Mouse (Mus musculus) heart, embryonic 14.5 days (tissue): ENCODE results near the gene Tal1. TPM values are rescaled to one million over a fixed set of nuclear protein-coding genes. Genes with fewer than 3 reads are reported as not detected.

Experiments
- ATAC-seq: fragments of 200-750 bp; cut with Nextera tagmentation; 2 replicates; pipeline ENCODE4 v1.8.0; 2017; ENCODE audit warnings: low read depth, moderate TSS enrichment; ENCODE audit not compliant: insufficient number of reproducible peaks, insufficient read depth, low FRiP score
- H3K27ac ChIP-seq, 2 experiments: fragments of 200-500 bp in 1 of 2; fragments of 300-500 bp in 1 of 2; sonication (generic) in 1 of 2; replicated peaks in 1 of 2; 2 replicates each; pipeline ENCODE4 v1.5.1; 2012 to 2014; ENCODE audit warnings: low read depth in 2 of 2, low read length in 2 of 2, control low read depth in 1 of 2, mild to moderate bottlenecking in 1 of 2, mixed read lengths in 1 of 2; ENCODE audit not compliant: control insufficient read depth in 1 of 2, insufficient read depth in 1 of 2
- H3K27me3 ChIP-seq: fragments of 300-500 bp; sonication (generic); 2 replicates; pipeline ENCODE4 v1.6.1; 2014; ENCODE audit warnings: mild to moderate bottlenecking, low read length, control low read depth; ENCODE audit not compliant: control insufficient read depth, insufficient read depth
- H3K36me3 ChIP-seq: fragments of 300-500 bp; sonication (generic); 2 replicates; pipeline ENCODE4 v1.6.1; 2014; ENCODE audit warnings: mild to moderate bottlenecking, control low read depth, low read length, mixed read lengths; ENCODE audit not compliant: control insufficient read depth, insufficient read depth
- H3K4me1 ChIP-seq, 2 experiments: fragments of 200-500 bp in 1 of 2; fragments of 300-500 bp in 1 of 2; sonication (generic) in 1 of 2; 2 replicates each; pipeline ENCODE4 v1.6.1; 2012 to 2014; ENCODE audit warnings: low read length in 2 of 2, control low read depth in 1 of 2, mixed read lengths in 1 of 2; ENCODE audit not compliant: control insufficient read depth in 2 of 2, insufficient read depth in 2 of 2
- H3K4me2 ChIP-seq: fragments of 300-500 bp; sonication (generic); 2 replicates; pipeline ENCODE4 v1.6.1; 2014; ENCODE audit warnings: mild to moderate bottlenecking, low read length
- H3K4me3 ChIP-seq, 2 experiments: fragments of 200-500 bp in 1 of 2; fragments of 300-500 bp in 1 of 2; sonication (generic) in 1 of 2; 2 replicates each; pipeline ENCODE4 v1.5.1; 2012 to 2014; ENCODE audit warnings: low read length in 2 of 2, mild to moderate bottlenecking in 2 of 2, control low read depth in 1 of 2, low read depth in 1 of 2, moderate library complexity in 1 of 2; ENCODE audit not compliant: control insufficient read depth in 1 of 2, insufficient read depth in 1 of 2
- H3K9ac ChIP-seq: fragments of 300-500 bp; sonication (generic); 2 replicates; pipeline ENCODE4 v1.6.1; 2014; ENCODE audit warnings: mild to moderate bottlenecking, low read length
- H3K9me3 ChIP-seq: fragments of 300-500 bp; sonication (generic); 2 replicates; pipeline ENCODE4 v1.6.1; 2016; ENCODE audit warnings: low read length, control low read depth; ENCODE audit not compliant: control insufficient read depth
- WGBS: fragments of 180-500 bp; shearing (Covaris S2); extraction: QIAGEN DNeasy Blood & Tissue Kit; methylation state at CpG from one replicate; pipeline ENCODE4 v1.1.7; 2014; 5-methylcytosine and 5-hydroxymethylcytosine counted together
- polyA plus RNA-seq: library from polyadenylated mRNA; unstranded; fragments of >200 nt; fragmentation: Nextera tagmentation; extraction: Ambion mirVana; gene quantifications from 2 replicates; pipeline ENCODE4 v1.2.1, GENCODE M21; 2014

The Tal1 gene
- polyA plus RNA-seq, 1 experiment from 2014 or later: 2.8 TPM

DNA sequence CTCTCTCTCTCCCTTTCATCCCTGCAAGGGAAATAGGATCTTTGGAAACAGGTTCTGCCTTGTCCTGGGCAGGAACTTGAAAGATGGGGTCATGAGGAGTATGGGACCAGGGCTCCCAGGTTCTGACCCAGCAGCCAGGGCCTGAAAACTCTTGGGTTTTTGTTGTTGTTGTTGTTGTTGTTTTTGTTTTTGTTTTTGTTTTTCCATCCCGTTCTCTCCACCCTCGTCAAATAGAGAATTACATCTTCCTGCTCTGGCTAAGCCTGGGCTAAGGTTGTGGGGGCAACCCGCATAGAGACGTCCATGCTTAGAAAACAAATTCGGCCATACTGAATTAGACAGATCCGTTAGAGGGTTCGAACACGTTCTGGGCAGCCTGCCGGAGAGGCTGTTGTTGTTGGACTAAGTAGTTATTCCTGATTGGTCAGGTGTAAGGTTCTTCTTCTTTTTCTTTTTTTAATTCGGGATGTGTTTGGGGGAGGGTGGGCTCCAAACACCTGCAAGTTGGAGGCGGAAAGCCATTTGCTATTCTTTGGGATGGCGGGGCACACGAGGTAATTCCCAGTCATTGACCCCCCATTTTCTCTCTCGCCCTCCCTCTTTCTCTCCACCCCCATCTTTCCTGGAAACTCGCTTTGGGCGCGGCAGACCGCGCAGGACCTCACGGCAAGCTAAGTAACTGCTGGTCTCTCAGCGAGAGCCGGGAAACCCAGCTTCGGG lies 2.8 kb downstream of the Tal1 start:
- Histone ChIP-seq H3K4me1 (peaks cover 8 to 23% of the 10 kb centered on the region in 2 experiments; a peak in 3 of 4 replicates), H3K36me3 (no peaks in the 10 kb centered on the region), H3K27me3 (peaks cover 89% of the 10 kb centered on the region), H3K9ac (peak overlapping the region; percentile 78), H3K4me2 (peak overlapping the region; percentile 71), H3K27ac (peak overlapping the region; percentile 80 to 84), H3K9me3 (no peaks in the 10 kb centered on the region), H3K4me3 (peak overlapping the region; percentile 46 to 48)
- no peak for ATAC-seq
- 4% methylated on average over 23 of the region's 23 CpGs for WGBS

DNA sequence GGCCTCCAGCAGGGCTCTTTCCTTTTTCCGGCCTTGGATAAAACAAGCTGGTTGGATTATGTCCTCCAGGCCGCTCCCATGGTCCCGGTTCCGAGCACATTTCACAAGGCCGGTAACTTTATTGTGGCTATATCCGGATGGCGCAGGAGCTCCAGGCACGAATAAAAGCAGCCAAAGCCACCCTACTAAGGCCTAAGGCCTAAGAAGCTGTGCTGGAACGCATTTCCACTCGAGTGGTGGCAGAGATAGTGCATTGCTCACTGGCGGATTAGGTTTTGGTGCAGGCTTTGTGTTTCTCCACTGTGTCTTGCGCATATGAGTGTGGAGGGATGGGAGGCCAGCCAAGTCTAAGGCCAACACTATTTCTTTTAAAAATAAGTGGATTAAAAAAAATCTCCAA lies 3.6 kb downstream of the Tal1 start:
- peaks cover 8 to 23% of the 10 kb centered on the region in 2 experiments; a peak in 3 of 4 replicates for H3K4me1 ChIP-seq
- ATAC-seq: no peak
- H3K4me2 ChIP-seq: peak overlapping the region; percentile 71
- peak overlapping the region; percentile 42 to 48 for H3K4me3 ChIP-seq
- peak overlapping the region; percentile 60 for H3K9ac ChIP-seq
- H3K36me3 ChIP-seq: no peaks in the 10 kb centered on the region
- peaks cover 89% of the 10 kb centered on the region for H3K27me3 ChIP-seq
- H3K9me3 ChIP-seq: no peaks in the 10 kb centered on the region
- peak overlapping the region; percentile 77 to 84 for H3K27ac ChIP-seq
- WGBS: 7% methylated on average over 12 of the region's 12 CpGs

DNA sequence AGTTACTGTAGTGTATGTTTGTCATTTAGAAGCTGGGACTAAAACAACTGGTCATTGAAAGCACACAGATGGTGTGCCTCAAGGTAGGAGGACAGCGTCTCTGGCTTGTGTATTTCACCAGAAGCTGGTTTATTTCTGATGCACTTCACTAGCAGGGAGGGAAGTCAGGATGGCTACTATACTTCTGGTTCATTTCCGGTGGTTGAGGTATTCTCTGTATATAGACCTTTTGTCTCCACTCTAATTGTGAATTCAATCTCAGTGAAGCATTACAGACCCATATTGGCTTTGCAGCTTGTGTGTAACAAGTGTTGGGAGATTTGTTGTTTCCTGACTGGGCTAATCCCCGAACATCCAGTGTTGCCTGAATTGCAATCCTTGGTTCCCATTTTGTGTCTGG lies 4.5 kb downstream of the Tal1 start:
- Histone ChIP-seq H3K27ac (peak overlapping the region in 1 of 2 experiments; percentile 84; a peak in 2 of 4 replicates), H3K4me2 (peak overlapping the region; percentile 71), H3K27me3 (peaks cover 89% of the 10 kb centered on the region), H3K4me3 (peak overlapping the region in 1 of 2 experiments; percentile 48; a peak in 3 of 4 replicates), H3K9ac (peak overlapping the region; percentile 60; the same call in 1 of the 2 replicates), H3K36me3 (no peaks in the 10 kb centered on the region), H3K9me3 (no peaks in the 10 kb centered on the region), H3K4me1 (peaks cover 8 to 23% of the 10 kb centered on the region in 2 experiments; a peak in 3 of 4 replicates)
- 15% methylated on average over 3 of the region's 3 CpGs for whole genome bisulfite sequencing
- ATAC-seq: no peak

DNA sequence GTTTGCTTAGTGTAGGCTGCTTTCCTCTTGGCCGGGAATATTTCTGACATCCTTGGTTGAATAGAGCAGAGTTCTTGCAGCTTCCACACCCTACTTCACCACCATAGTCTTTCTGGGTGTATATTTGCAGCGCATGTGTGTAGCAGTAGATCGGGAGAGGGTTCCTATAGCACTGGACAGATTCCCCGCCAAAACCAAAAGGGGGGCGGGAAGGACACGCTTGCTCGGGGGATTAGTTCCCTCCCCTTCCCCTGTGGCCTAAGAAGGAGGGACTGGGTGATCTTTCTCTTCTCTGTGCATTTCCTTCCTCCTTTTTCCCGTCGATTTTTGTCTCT lies 6.3 kb downstream of the Tal1 start:
- Histone ChIP-seq H3K9me3 (no peaks in the 10 kb centered on the region), H3K27ac (0 out of 4 replicates have a peak overlapping the region, but pooled peaks of 1 of the 2 experiments have one; percentile 7), H3K4me3 (peak overlapping the region; percentile 43 to 55), H3K4me1 (peaks cover 5 to 10% of the 10 kb centered on the region in 2 experiments; a peak in 3 of 4 replicates), H3K9ac (peak overlapping the region; percentile 44), H3K36me3 (no peaks in the 10 kb centered on the region), H3K27me3 (peaks cover 94% of the 10 kb centered on the region), H3K4me2 (peak overlapping the region; percentile 71)
- no peak for ATAC-seq
- WGBS: under 1% methylated on average over 9 of the region's 9 CpGs

DNA sequence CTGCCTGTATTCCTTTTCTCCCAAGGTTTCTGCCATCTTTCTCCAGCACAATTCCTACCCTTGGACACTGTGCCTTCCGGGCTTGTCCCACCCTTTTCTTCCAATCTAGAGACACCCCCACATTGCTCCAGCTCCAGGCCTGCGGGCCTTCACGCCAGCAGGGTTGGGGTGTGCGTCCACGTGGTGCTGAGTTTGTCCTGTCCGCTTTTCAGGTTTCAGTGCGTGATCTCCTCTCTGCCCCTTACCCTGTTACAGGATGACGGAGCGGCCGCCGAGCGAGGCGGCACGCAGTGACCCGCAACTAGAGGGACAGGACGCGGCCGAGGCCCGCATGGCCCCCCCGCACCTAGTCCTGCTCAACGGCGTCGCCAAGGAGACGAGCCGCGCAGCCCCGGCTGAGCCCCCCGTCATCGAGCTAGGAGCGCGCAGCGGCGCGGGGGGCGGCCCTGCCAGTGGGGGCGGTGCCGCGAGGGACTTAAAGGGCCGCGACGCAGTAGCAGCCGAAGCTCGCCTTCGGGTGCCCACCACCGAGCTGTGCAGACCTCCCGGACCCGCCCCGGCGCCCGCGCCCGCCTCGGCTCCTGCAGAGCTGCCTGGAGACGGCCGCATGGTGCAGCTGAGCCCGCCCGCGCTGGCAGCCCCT lies 6.8 kb downstream of the Tal1 start:
- H3K4me1 ChIP-seq: peaks cover 5 to 10% of the 10 kb centered on the region in 2 experiments; a peak in 3 of 4 replicates
- H3K4me2 ChIP-seq: peak overlapping the region; percentile 71
- peak overlapping the region; percentile 43 to 55 for H3K4me3 ChIP-seq
- ATAC-seq: peak; percentile 73
- H3K9ac ChIP-seq: peak overlapping the region; percentile 44
- H3K9me3 ChIP-seq: no peaks in the 10 kb centered on the region
- H3K36me3 ChIP-seq: no peaks in the 10 kb centered on the region
- 0 out of 4 replicates have a peak overlapping the region, but pooled peaks of 1 of the 2 experiments have one; percentile 7 for H3K27ac ChIP-seq
- peaks cover 91% of the 10 kb centered on the region for H3K27me3 ChIP-seq
- 1% methylated on average over 43 of the region's 58 CpGs for WGBS

DNA sequence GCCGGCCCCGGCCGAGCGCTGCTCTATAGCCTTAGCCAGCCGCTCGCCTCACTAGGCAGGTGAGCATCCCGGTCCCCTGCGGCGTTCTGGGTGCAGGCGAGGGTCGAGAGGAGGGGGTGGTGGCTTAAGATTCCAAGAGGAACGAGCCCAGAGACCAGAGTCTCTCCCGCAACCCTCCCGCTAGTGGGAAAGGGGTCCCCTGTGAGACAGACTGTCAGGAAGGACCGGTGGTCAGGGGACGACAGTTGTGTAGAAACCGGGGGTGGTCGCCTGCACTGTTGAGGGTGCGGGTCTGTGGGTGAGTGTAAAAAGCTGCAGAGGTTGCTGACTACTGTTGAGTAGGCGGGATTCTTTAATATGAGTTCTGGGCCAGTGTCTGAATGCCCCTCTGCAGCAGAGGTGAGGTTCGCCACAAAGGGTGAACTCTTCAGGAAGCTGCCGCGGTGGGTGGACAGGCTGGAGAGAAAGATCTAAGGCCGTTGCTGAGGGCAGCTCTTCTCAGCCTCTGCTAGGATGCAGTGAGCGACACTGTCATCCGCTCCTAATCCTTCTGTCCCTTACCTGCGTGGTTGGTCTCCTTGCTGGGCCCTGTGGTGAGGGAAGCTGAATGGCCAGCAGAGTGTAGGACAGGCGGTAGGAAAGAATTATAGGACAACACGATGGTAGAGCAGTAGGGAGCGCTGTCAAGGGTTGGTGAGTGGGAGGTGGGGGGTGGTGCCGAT lies 7.5 kb downstream of the Tal1 start:
- 4% methylated on average over 31 of the region's 31 CpGs for WGBS

DNA sequence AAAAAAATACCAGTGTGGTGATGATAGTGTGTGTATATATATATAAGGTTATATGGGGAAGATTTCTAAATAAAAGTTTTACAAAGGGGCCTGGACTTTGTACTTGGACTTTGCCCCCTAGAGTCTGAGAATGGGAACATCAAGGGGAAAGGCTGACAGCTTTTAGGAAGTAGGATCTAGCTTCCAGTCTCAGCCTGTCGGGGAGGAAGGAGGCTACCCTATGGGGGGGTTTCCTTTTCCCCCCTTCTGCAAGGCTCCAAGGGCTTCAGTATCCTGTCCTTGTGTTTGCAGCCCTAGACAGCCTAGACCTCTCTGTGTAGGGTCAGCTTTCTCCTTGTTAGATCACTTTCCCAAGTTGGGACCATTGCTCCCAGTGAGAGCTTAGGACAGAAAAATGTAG lies 15.4 kb downstream of the Tal1 start:
- H3K36me3 ChIP-seq: 0 out of 2 replicates have a peak, but pooled peaks cover 6% of the 10 kb centered on the region
- no peaks in the 10 kb centered on the region for H3K9me3 ChIP-seq
- no peak for ATAC-seq
- H3K4me3 ChIP-seq: no peak overlapping the region
- H3K27me3 ChIP-seq: peaks cover 30% of the 10 kb centered on the region
- no peak overlapping the region for H3K9ac ChIP-seq
- WGBS: 25% methylated on average over 1 of the region's 1 CpGs
- peaks cover 3 to 6% of the 10 kb centered on the region in 2 experiments; a peak in 1 of 4 replicates for H3K4me1 ChIP-seq
- H3K27ac ChIP-seq: 0 out of 4 replicates have a peak overlapping the region, but pooled peaks of 1 of the 2 experiments have one; percentile 9
- H3K4me2 ChIP-seq: no peak overlapping the region

More for the DNA sequence above, 7.5 kb downstream of the Tal1 start:
- no peak for ATAC-seq
- no peaks in the 10 kb centered on the region for H3K9me3 ChIP-seq
- peaks cover 5 to 10% of the 10 kb centered on the region in 2 experiments; a peak in 3 of 4 replicates for H3K4me1 ChIP-seq
- 0 out of 2 replicates have a peak, but pooled peaks cover 3% of the 10 kb centered on the region for H3K36me3 ChIP-seq
- no peak overlapping the region for H3K27ac ChIP-seq
- peaks cover 92% of the 10 kb centered on the region for H3K27me3 ChIP-seq
- peak overlapping the region; percentile 71 for H3K4me2 ChIP-seq
- peak overlapping the region; percentile 44 for H3K9ac ChIP-seq
- peak overlapping the region; percentile 43 to 55 for H3K4me3 ChIP-seq
